Mouse (Mus musculus) macrophage (primary cell): Measurements from ENCODE around the gene Dner. TPM values are rescaled to one million over a fixed set of nuclear protein-coding genes. Genes with fewer than 3 reads are reported as not detected.

Experiments used
- H3K27ac ChIP-seq: fragments of 350-480 bp; formaldehyde crosslinking; 2 replicates; pipeline ENCODE4 v1.9.0; 2021
- H3K36me3 ChIP-seq: fragments of 350-480 bp; formaldehyde crosslinking; 2 replicates; pipeline ENCODE4 v1.9.0; 2021; ENCODE audit errors: inconsistent target
- H3K4me3 ChIP-seq: fragments of 350-480 bp; formaldehyde crosslinking; 2 replicates; pipeline ENCODE4 v1.9.0; 2021; ENCODE audit errors: inconsistent target
- H3K79me2 ChIP-seq: fragments of 350-480 bp; formaldehyde crosslinking; 2 replicates; pipeline ENCODE4 v1.9.0; 2021; ENCODE audit errors: inconsistent target
- WGBS: methylation state at CpG from one replicate; pipeline ENCODE4 v1.1.7; 2026; ENCODE audit warnings: inconsistent platforms; ENCODE audit not compliant: missing documents; 5-methylcytosine and 5-hydroxymethylcytosine counted together
- polyA plus RNA-seq: library from polyadenylated mRNA; stranded (reverse); fragments of 250-400 nt; gene quantifications from 3 replicates; pipeline ENCODE4 v1.2.4, GENCODE M21; 2018; ENCODE audit warnings: inconsistent platforms

Gene Dner
- polyA plus RNA-seq, 1 experiment from 2014 or later = 0.14 TPM

- WGBS = 88% methylated on average over 3 of the region's 3 CpGs
- no peaks in the 10 kb centered on the region for H3K36me3 ChIP-seq
These were observed 84.7 kb downstream of the Dner start for GRCm38 (mm10) chr1:84611331-84611730.

DNA sequence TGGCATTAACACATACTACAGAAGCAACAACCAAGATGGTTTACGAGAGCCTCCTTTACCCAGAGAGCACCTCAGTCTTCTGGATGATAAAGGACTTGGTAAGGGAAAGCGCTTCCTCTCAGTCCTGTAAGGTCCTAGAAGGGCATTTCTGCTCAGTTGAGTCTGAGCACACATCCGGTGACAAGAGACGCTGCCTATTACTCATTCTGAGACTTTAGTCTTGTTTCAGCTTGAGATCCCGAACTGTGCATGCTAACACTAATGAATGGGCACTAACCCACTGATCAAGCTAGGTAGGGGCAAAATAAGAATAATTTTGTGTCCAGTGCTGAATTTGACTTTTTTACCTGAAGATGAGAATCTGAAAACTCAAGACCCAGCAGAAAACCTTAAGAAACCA is 97.0 kb downstream of the Dner start:
- no peak overlapping the region for H3K4me3 ChIP-seq
- H3K79me2 ChIP-seq = no peaks in the 10 kb centered on the region
- H3K27ac ChIP-seq = no peak overlapping the region
- H3K36me3 ChIP-seq = no peaks in the 10 kb centered on the region
- 93% methylated on average over 5 of the region's 5 CpGs for WGBS

More at GRCm38 (mm10) chr1:84611331-84611730, 84.7 kb downstream of the Dner start:
- Histone ChIP-seq H3K79me2 (no peaks in the 10 kb centered on the region), H3K4me3 (no peak overlapping the region), H3K27ac (no peak overlapping the region)

DNA sequence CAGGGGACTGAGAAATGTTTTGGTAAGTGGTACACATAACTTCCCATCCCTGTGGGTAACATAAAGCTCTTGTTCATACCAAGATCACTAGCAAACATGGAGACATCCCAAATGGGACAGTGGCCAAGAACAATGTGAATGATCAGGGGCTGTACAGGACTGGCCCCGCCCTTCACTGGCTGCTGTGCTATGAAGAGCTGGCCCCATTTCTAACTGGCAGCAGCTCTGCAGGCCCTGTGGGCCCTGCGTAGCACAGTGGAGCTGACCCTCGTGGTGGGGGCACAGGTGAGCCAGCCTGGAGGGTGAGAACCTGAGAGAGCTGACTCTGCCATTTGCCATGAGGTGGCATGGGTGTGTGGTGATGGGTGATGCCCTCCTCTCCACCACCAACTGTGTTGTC is 100.0 kb downstream of the Dner start:
- Histone ChIP-seq H3K79me2 (no peaks in the 10 kb centered on the region), H3K27ac (no peak overlapping the region), H3K36me3 (no peaks in the 10 kb centered on the region), H3K4me3 (no peak overlapping the region)
- 94% methylated on average over 3 of the region's 3 CpGs for WGBS

- WGBS = 98% methylated on average over 3 of the region's 3 CpGs
- H3K27ac ChIP-seq = no peak overlapping the region
These were observed 103.6 kb downstream of the Dner start for GRCm38 (mm10) chr1:84592394-84592793.

GRCm38 (mm10) chr1:84590534-84590933 is 105.5 kb downstream of the Dner start:
- H3K79me2 ChIP-seq = no peaks in the 10 kb centered on the region
- H3K36me3 ChIP-seq = no peaks in the 10 kb centered on the region
- 89% methylated on average over 9 of the region's 9 CpGs for WGBS
- no peak overlapping the region for H3K27ac ChIP-seq
- no peak overlapping the region for H3K4me3 ChIP-seq

More at GRCm38 (mm10) chr1:84592394-84592793, 103.6 kb downstream of the Dner start:
- Histone ChIP-seq H3K36me3 (no peaks in the 10 kb centered on the region), H3K4me3 (no peak overlapping the region), H3K79me2 (no peaks in the 10 kb centered on the region)

GRCm38 (mm10) chr1:84585434-84585833 is 110.6 kb downstream of the Dner start:
- Histone ChIP-seq H3K79me2 (no peaks in the 10 kb centered on the region), H3K36me3 (no peaks in the 10 kb centered on the region), H3K27ac (no peak overlapping the region), H3K4me3 (no peak overlapping the region)
- WGBS = 45% methylated on average over 6 of the region's 6 CpGs

DNA sequence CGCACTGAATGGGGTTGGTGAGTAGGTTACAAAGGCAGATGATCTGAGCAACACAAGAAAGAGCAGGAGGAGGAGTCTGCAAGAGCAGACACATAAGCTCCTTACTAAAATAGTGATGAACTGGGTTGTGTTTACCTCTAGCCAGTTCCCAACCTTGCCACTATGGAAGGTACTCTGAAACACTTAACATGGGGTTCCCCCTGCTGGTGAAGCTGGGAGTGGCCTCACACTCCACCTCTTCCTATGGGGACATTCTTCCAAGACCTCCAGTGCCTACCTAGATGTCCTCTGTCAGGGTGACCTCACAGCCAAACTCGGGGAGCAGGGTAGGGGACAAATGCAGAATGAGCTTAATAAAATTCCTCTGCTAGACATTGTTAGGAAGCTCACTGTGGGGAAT is 114.2 kb downstream of the Dner start:
- H3K4me3 ChIP-seq = no peak overlapping the region
- no peaks in the 10 kb centered on the region for H3K36me3 ChIP-seq
- H3K79me2 ChIP-seq = no peaks in the 10 kb centered on the region
- no peak overlapping the region for H3K27ac ChIP-seq
- WGBS = 73% methylated on average over 2 of the region's 2 CpGs

DNA sequence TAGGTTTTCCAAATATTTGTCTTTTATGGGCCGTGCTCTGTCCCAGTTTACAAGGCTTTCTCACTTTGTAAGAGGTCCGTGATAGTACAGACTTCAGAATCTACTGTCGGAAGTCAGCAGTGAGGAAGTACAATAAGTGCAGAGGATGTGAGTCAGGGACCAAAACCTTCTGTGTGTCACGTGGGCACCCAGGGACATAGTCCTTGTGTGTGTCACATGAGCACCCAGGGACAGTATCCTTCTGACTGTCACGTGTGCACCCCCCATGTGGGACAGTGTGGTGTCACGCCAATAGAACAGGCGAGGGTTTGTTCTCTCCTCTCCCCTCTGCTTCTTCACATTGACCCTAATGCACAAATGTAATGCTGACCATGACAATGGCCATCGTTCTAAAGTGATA is 134.2 kb downstream of the Dner start:
- peak overlapping the region; percentile 80 for H3K27ac ChIP-seq
- no peaks in the 10 kb centered on the region for H3K79me2 ChIP-seq
- no peaks in the 10 kb centered on the region for H3K36me3 ChIP-seq
- 49% methylated on average over 8 of the region's 8 CpGs for WGBS
- no peak overlapping the region for H3K4me3 ChIP-seq

- Histone ChIP-seq H3K4me3 (no peak overlapping the region), H3K27ac (peak overlapping the region; percentile 80), H3K36me3 (no peaks in the 10 kb centered on the region), H3K79me2 (no peaks in the 10 kb centered on the region)
- WGBS = 87% methylated on average over 4 of the region's 4 CpGs
These were observed 134.6 kb downstream of the Dner start for GRCm38 (mm10) chr1:84561387-84561786.

GRCm38 (mm10) chr1:84556546-84557511 is 139.2 kb downstream of the Dner start:
- Histone ChIP-seq H3K27ac (no peak overlapping the region), H3K36me3 (no peaks in the 10 kb centered on the region), H3K79me2 (no peaks in the 10 kb centered on the region), H3K4me3 (no peak overlapping the region)
- WGBS = 95% methylated on average over 8 of the region's 8 CpGs

DNA sequence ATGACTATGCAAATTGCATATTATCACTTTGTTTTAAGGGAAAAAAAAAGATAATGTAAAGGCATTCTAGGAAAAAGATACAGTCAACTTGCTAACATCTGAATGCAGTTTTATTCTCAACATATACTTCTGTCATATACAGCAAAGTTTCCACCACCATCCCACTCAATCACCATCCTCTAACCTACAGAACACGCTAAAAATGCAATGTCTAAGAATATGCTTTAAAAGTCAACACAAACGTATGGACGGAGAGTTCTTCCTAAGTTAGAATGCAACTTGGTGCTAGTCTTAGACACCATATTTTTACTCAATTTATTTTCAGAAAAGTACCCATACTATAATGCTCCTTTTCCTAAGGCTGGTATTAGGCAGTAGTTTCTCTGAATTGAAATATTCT is 144.0 kb downstream of the Dner start:
- H3K79me2 ChIP-seq = no peaks in the 10 kb centered on the region
- H3K4me3 ChIP-seq = no peak overlapping the region
- H3K36me3 ChIP-seq = no peaks in the 10 kb centered on the region
- WGBS = 95% methylated on average over 3 of the region's 3 CpGs
- H3K27ac ChIP-seq = no peak overlapping the region

GRCm38 (mm10) chr1:84550065-84550368 is 146.0 kb downstream of the Dner start:
- Histone ChIP-seq H3K27ac (no peak overlapping the region), H3K36me3 (no peaks in the 10 kb centered on the region), H3K79me2 (no peaks in the 10 kb centered on the region), H3K4me3 (no peak overlapping the region)
- WGBS = 75% methylated on average over 2 of the region's 2 CpGs

DNA sequence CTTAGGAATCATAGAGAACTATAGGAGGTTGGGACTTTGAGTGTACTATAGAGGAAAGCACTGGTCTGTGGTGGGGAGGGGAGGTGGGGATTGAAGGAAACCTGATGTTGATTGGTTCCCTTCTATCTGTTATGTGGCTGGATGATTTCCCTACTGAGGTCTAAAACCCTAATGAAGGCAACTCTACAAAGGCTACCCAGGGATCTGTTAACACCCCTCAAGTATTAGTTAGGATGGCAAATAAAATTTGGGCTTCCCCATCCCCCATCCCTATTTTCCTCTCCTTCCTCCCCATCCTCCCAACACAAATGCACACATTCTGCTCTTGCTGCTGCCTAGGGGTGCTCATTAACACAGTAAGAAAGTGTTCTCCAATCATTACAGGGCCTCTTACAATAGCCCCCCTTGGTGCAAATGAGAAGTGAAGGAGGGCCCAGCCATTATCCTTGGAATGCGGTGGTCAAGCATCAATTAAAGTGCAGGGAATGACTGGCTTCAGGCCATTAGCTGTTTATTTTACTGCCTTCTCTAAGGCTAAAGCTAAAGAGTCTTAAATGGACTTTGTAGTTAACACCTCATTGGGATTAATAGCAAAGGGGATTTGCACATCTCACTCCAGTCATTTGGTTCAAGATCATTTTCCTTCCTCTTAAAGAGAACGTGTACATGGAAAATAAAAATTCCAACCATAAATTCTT is 146.5 kb downstream of the Dner start:
- H3K36me3 ChIP-seq = no peaks in the 10 kb centered on the region
- H3K79me2 ChIP-seq = no peaks in the 10 kb centered on the region
- WGBS = 61% methylated on average over 2 of the region's 2 CpGs
- H3K4me3 ChIP-seq = no peak overlapping the region
- no peak overlapping the region for H3K27ac ChIP-seq

- Histone ChIP-seq H3K4me3 (no peak overlapping the region), H3K79me2 (no peaks in the 10 kb centered on the region), H3K27ac (no peak overlapping the region), H3K36me3 (no peaks in the 10 kb centered on the region)
- WGBS = 89% methylated on average over 4 of the region's 4 CpGs
These were observed 160.0 kb downstream of the Dner start for GRCm38 (mm10) chr1:84536069-84536468.

DNA sequence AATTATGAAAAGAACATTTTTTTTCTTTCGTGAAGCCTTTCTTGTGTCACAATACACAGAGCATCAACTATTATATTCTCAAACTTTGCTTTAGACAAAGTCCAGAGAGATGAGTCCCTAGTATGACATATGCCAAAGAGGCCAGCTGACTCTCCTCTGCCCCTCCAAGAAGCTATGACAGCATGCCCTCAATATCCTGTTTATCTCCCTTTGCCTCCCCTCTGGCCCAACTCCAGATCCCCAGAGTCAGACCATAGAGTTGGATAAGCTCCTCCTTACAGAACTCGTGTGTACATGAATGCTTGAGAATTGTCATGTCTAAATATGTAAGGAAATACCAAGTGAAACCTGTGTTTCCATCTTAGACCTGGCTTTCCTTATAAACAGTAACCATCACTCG is 170.5 kb downstream of the Dner start:
- 83% methylated on average over 3 of the region's 3 CpGs for WGBS
- no peaks in the 10 kb centered on the region for H3K36me3 ChIP-seq
- H3K79me2 ChIP-seq = no peaks in the 10 kb centered on the region
- no peak overlapping the region for H3K27ac ChIP-seq
- no peak overlapping the region for H3K4me3 ChIP-seq
